ENCODE assay signal across 9 mouse cellular contexts in genomic region chr3:54914845-54915642, GRCm38 (mm10). TPM values are rescaled to one million over a fixed set of nuclear protein-coding genes. Genes with fewer than 3 reads are reported as not detected.
DNase-seq lines count a peak whose midpoint lies in the region; ATAC-seq and TF ChIP-seq lines count a peak whose summit lies in the region.
"Had no signal": no experiment of that assay in that cellular context is flagged by ENCODE, and none has a peak within 500 bp of the region (broad histone marks: within the 10 kb centered on the region; RNA-seq: fewer than 3 reads in every experiment).

No protein-coding gene starts in this region.

- peaks cover 3% of the 10 kb centered on the region; the same call in 1 of the 2 replicates for H3K27me3 ChIP-seq in heart, adult 2 months (ENCODE audit: control insufficient read depth, insufficient read depth, low read length)
- H3K27me3 ChIP-seq in hindbrain, embryonic 10.5 days (ENCODE audit: insufficient read depth, poor library complexity, severe bottlenecking) = peaks cover 53% of the 10 kb centered on the region
- peaks cover 18% of the 10 kb centered on the region for H3K27me3 ChIP-seq in midbrain, embryonic 11.5 days (ENCODE audit: control insufficient read depth, insufficient read depth, low read length)

- no peak for DNase-seq in heart, adult 2 months
- no peak for DNase-seq in heart, postnatal 14 days
- DNase-seq in R1 (ENCODE audit: low read depth, low spot score) = peak; percentile 23
- peak; percentile 11 for DNase-seq in hindbrain, embryonic 10.5 days (ENCODE audit: low spot score)
- peak; percentile 92 for DNase-seq in midbrain, embryonic 11.5 days (ENCODE audit: low spot score, missing footprints)
- no peak for DNase-seq in gastrocnemius, postnatal 4 days (ENCODE audit: low spot score in 2 of 2)
- DNase-seq in adrenal gland, postnatal 25 days = no peak
- no peak for DNase-seq in lung, postnatal 25 days (ENCODE audit: low spot score)
- DNase-seq: cerebellum, adult 11 months had no signal

- H3K4me3 ChIP-seq in heart, adult 2 months = peak overlapping the region; percentile 30; the same call in 1 of the 2 replicates
- H3K4me3 ChIP-seq in hindbrain, embryonic 10.5 days = peak overlapping the region; percentile 66
- H3K4me3 ChIP-seq in midbrain, embryonic 11.5 days (ENCODE audit: low read depth, low read length) = peak overlapping the region; percentile 48

- no peaks in the 10 kb centered on the region for H3K9me3 ChIP-seq in hindbrain, embryonic 10.5 days
- H3K9me3 ChIP-seq in midbrain, embryonic 11.5 days (ENCODE audit: control insufficient read depth, low read length) = no peaks in the 10 kb centered on the region

- no peak overlapping the region for H3K27ac ChIP-seq in heart, adult 2 months
- peak overlapping the region; percentile 78 for H3K27ac ChIP-seq in hindbrain, embryonic 10.5 days
- no peak overlapping the region for H3K27ac ChIP-seq in midbrain, embryonic 11.5 days (ENCODE audit: low read depth, low read length)

- 10% methylated on average over 31 of the region's 31 CpGs for WGBS in heart, adult 2 months
- WGBS in hindbrain, embryonic 10.5 days = 2% methylated on average over 31 of the region's 31 CpGs
- WGBS in midbrain, embryonic 11.5 days = 2% methylated on average over 31 of the region's 31 CpGs

- H3K9ac ChIP-seq in heart, adult 2 months (ENCODE audit: low read depth, low read length) = no peak overlapping the region
- H3K9ac ChIP-seq in midbrain, embryonic 11.5 days (ENCODE audit: low read length) = peak overlapping the region; percentile 59

- H3K4me1 ChIP-seq in heart, adult 2 months (ENCODE audit: control insufficient read depth, insufficient read depth, low read length) = no peaks in the 10 kb centered on the region
- peaks cover 20% of the 10 kb centered on the region for H3K4me1 ChIP-seq in hindbrain, embryonic 10.5 days (replicated peaks)
- peaks cover 2% of the 10 kb centered on the region for H3K4me1 ChIP-seq in midbrain, embryonic 11.5 days (ENCODE audit: control insufficient read depth, insufficient read depth, low read length)

- peak overlapping the region; percentile 78 for H3K4me2 ChIP-seq in midbrain, embryonic 11.5 days

- ATAC-seq in midbrain, embryonic 11.5 days (ENCODE audit: low FRiP score) = peak; percentile 58

- no peak for TF ChIP-seq CTCF in heart, adult 2 months (IDR thresholded peaks at IDR 0.05)

- no peak for TF ChIP-seq EP300 in heart, adult 2 months (IDR thresholded peaks at IDR 0.05; ENCODE audit: insufficient read depth, low read depth, low read length)

- TF ChIP-seq POLR2A in heart, adult 2 months (IDR thresholded peaks at IDR 0.05; ENCODE audit: insufficient read depth, low read depth, low read length) = no peak

- H3K36me3 ChIP-seq in heart, adult 2 months (ENCODE audit: control insufficient read depth, insufficient read depth, low read length) = no peaks in the 10 kb centered on the region
- H3K36me3 ChIP-seq in hindbrain, embryonic 10.5 days = no peaks in the 10 kb centered on the region
- H3K36me3 ChIP-seq in midbrain, embryonic 11.5 days (ENCODE audit: control insufficient read depth, insufficient read depth, low read length) = no peaks in the 10 kb centered on the region

- H3K79me2 ChIP-seq in heart, adult 2 months (replicated peaks; ENCODE audit: control insufficient read depth, insufficient read depth, low read length) = no peaks in the 10 kb centered on the region

- intact Hi-C loops in heart, adult 2 months (cut with DNase I) = no loop called here
- intact Hi-C loops in heart, postnatal 14 days (cut with DNase I) = no loop called here

RNA-seq across cellular contexts. Expression of gene Sertm1, which starts 0.6 kb away (rescaled TPM):
- total RNA-seq in heart, adult 2 months (2021) = under 1 TPM; 0.20 to 0.26 TPM
- 0.12 and 0.20 TPM in 2 replicates for polyA plus RNA-seq in heart, adult 2 months (2012; rRNA removed)
- under 1 TPM; 0.12 to 0.19 TPM for total RNA-seq in heart, postnatal 14 days (2021)
- 0.12 and 0.17 TPM in 2 replicates for polyA plus RNA-seq in hindbrain, embryonic 10.5 days (2016; fragmentation: Nextera tagmentation; extraction: Ambion mirVana)
- 0.06 and 0.16 TPM in 2 replicates for polyA plus RNA-seq in midbrain, embryonic 11.5 days (2014; fragmentation: Nextera tagmentation; extraction: Ambion mirVana)
- not detected for total RNA-seq in gastrocnemius, postnatal 4 days (2021)
- total RNA-seq in adrenal gland, postnatal 25 days (2021) = not detected in 2 replicates

Comparison
In these comparisons a context has a peak if more than half of its experiments do, and no peak if none do; other contexts are left out.
1. DNase-seq: peak in R1 (single experiment), hindbrain, embryonic 10.5 days (single experiment) and midbrain, embryonic 11.5 days (single experiment); none in heart, adult 2 months (0 of 2), heart, postnatal 14 days (0 of 2), gastrocnemius, postnatal 4 days (0 of 2), adrenal gland, postnatal 25 days (single experiment) and lung, postnatal 25 days (single experiment).
2. Peak in every context shown above with its lines, with median percentiles within 50 percentile points of each other: H3K4me3 ChIP-seq.